Mouse (Mus musculus) splenic B cell, adult 2 months (primary cell): ENCODE results near the gene Eif2ak4.
A peak's percentile ranks its signal among the peaks of the same experiment; 100 is the strongest.

ENCODE experiments used
- DNase-seq: peaks from one replicate; pipeline ENCODE4 v3.0.0-alpha.2; 2011; ENCODE audit warnings: low read depth, low spot score
- H3K27me3 ChIP-seq: 2 replicates; pipeline ENCODE4 v1.6.1; 2012; ENCODE audit warnings: mild to moderate bottlenecking, low read length, moderate library complexity, mixed read lengths; ENCODE audit not compliant: control insufficient read depth, poor library complexity, insufficient read depth, severe bottlenecking
- H3K36me3 ChIP-seq: 2 replicates; pipeline ENCODE4 v1.6.1; 2012; ENCODE audit warnings: mild to moderate bottlenecking, low read length, moderate library complexity, mixed read lengths; ENCODE audit not compliant: control insufficient read depth, poor library complexity, insufficient read depth, severe bottlenecking

Gene Eif2ak4

GRCm38 (mm10) chr2:118422385-118422784 is 34.0 kb downstream of the Eif2ak4 start:
- Histone ChIP-seq H3K36me3 (peaks cover 8% of the 10 kb centered on the region; the same call in 1 of the 2 replicates), H3K27me3 (no peaks in the 10 kb centered on the region)
- DNase-seq = no peak

- DNase-seq = no peak
- Histone ChIP-seq H3K36me3 (peaks cover 11% of the 10 kb centered on the region), H3K27me3 (no peaks in the 10 kb centered on the region)
Observed at GRCm38 (mm10) chr2:118428296-118428695, 39.9 kb downstream of the Eif2ak4 start.

GRCm38 (mm10) chr2:118429297-118429696 is 40.9 kb downstream of the Eif2ak4 start:
- H3K36me3 ChIP-seq = peaks cover 11% of the 10 kb centered on the region
- no peak for DNase-seq
- no peaks in the 10 kb centered on the region for H3K27me3 ChIP-seq

GRCm38 (mm10) chr2:118430630-118431029 is 42.2 kb downstream of the Eif2ak4 start:
- H3K36me3 ChIP-seq = peaks cover 13% of the 10 kb centered on the region
- H3K27me3 ChIP-seq = no peaks in the 10 kb centered on the region
- DNase-seq = no peak

- DNase-seq = peak; percentile 70
- Histone ChIP-seq H3K36me3 (peaks cover 18% of the 10 kb centered on the region), H3K27me3 (no peaks in the 10 kb centered on the region)
Observed at GRCm38 (mm10) chr2:118431589-118431988, 43.2 kb downstream of the Eif2ak4 start.

- Histone ChIP-seq H3K36me3 (peaks cover 4% of the 10 kb centered on the region), H3K27me3 (no peaks in the 10 kb centered on the region)
- no peak for DNase-seq
Observed at GRCm38 (mm10) chr2:118442172-118442571, 53.8 kb downstream of the Eif2ak4 start.

- no peaks in the 10 kb centered on the region for H3K27me3 ChIP-seq
- H3K36me3 ChIP-seq = peaks cover 4% of the 10 kb centered on the region
- DNase-seq = no peak
Observed at GRCm38 (mm10) chr2:118442723-118443122, 54.3 kb downstream of the Eif2ak4 start.

- H3K36me3 ChIP-seq = peaks cover 8% of the 10 kb centered on the region
- no peak for DNase-seq
- H3K27me3 ChIP-seq = no peaks in the 10 kb centered on the region
Observed at GRCm38 (mm10) chr2:118445696-118446674, 57.6 kb downstream of the Eif2ak4 start.

- no peak for DNase-seq
- Histone ChIP-seq H3K36me3 (peaks cover 9% of the 10 kb centered on the region), H3K27me3 (no peaks in the 10 kb centered on the region)
Observed at GRCm38 (mm10) chr2:118448181-118448580, 59.8 kb downstream of the Eif2ak4 start.

- Histone ChIP-seq H3K27me3 (no peaks in the 10 kb centered on the region), H3K36me3 (peaks cover 11% of the 10 kb centered on the region; the same call in 1 of the 2 replicates)
- DNase-seq = no peak
Observed at GRCm38 (mm10) chr2:118451056-118451455, 62.6 kb downstream of the Eif2ak4 start.

- Histone ChIP-seq H3K27me3 (no peaks in the 10 kb centered on the region), H3K36me3 (peaks cover 8% of the 10 kb centered on the region; the same call in 1 of the 2 replicates)
- no peak for DNase-seq
Observed at GRCm38 (mm10) chr2:118457029-118457428, 68.6 kb downstream of the Eif2ak4 start.

- peaks cover 10% of the 10 kb centered on the region; the same call in 1 of the 2 replicates for H3K36me3 ChIP-seq
- no peak for DNase-seq
- no peaks in the 10 kb centered on the region for H3K27me3 ChIP-seq
Observed at GRCm38 (mm10) chr2:118457463-118458261, 69.2 kb downstream of the Eif2ak4 start.

GRCm38 (mm10) chr2:118461480-118462165 is 73.2 kb downstream of the Eif2ak4 start:
- no peaks in the 10 kb centered on the region for H3K27me3 ChIP-seq
- peaks cover 6% of the 10 kb centered on the region; the same call in 1 of the 2 replicates for H3K36me3 ChIP-seq
- no peak for DNase-seq

- H3K27me3 ChIP-seq = no peaks in the 10 kb centered on the region
- H3K36me3 ChIP-seq = peaks cover 3% of the 10 kb centered on the region
- no peak for DNase-seq
Observed at GRCm38 (mm10) chr2:118463480-118463879, 75.1 kb downstream of the Eif2ak4 start.
